Mouse (Mus musculus): ENCODE results near the gene E130218I03Rik.
A peak's percentile ranks its signal among the peaks of the same experiment; 100 is the strongest.

The E130218I03Rik gene

DNA sequence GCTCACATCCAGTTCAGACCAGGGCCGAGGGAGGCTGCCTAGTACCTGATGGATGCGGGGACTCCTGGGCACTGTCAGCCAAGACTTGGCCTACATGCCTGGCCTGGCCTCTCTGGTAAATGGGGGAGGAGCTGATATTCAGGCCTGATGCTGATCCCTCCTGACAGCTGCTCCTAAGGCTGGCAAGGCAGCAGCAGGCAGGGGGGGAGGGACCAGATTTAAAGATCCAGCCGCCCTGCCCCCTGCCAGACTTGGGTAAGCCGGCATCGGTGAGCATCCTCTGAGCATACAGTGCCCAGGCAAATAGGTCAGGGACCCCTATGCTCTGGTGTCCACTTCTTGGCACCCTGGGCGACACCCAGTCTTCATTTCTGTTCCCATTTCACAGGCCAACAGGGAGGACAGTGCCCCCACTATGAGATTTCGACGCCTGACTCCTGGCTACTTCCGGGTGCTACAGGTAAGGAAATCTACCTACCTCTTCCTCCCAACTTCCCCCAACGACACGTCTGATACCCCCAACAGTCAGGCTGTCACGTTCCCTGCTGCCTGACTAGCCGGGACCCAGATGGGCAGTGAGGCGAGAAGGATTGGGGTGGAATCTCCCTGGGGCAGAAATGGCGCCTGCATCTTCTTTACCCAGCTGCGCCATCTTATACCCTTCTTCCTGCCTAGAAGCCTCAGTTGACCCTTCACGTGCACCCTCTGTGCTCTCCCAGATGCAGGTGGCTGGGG lies at the start of gene E130218I03Rik:
E130218I03Rik (plus strand) TSS at position 147 of the 735 bp plus-strand sequence.
- DNase-seq: no peak

DNA sequence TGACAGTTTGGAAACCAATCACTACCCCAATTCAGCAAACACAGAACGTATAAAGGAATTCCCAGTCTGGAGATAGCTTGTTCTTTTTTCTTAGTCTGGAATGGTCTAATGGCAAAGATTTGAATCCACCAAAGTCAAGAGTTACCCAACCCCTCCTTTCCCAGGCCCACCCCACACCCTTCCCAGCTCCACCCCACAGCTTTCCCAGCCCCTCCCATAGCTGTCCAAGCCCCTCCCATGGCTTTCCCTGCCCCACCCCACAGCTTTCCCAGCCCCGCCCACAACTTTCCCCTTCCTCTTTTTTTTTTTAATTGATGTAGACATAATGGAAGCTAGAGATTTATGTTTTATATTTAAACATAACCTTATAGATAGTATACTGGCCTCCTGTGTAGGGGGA lies 44.1 kb upstream of the E130218I03Rik start:
- DNase-seq: no peak

DNA sequence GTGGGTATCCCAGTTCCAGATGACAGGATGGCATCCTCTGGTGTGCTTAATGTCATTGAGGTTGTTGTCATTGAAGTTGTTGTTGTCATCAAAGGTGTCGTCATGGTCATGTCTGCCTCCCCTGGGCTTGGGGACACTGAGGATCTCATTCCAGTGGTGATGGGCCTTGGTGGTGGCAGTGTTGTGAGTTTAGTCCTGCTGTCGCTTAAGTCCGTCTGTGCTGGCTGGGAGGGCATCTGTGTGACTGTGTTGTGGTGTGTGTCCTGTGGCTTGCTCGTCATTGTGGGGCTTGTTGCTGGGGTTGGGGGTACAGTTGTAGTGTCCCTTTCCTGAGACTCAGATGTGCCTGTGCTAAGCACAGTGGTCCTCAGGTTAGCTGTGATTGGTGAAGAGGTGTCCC lies 40.6 kb upstream of the E130218I03Rik start, which contains the start of gene Gm7534:
Gm7534 (minus strand) TSS at position 101 of the 400 bp plus-strand sequence.
- DNase-seq: no peak

DNA sequence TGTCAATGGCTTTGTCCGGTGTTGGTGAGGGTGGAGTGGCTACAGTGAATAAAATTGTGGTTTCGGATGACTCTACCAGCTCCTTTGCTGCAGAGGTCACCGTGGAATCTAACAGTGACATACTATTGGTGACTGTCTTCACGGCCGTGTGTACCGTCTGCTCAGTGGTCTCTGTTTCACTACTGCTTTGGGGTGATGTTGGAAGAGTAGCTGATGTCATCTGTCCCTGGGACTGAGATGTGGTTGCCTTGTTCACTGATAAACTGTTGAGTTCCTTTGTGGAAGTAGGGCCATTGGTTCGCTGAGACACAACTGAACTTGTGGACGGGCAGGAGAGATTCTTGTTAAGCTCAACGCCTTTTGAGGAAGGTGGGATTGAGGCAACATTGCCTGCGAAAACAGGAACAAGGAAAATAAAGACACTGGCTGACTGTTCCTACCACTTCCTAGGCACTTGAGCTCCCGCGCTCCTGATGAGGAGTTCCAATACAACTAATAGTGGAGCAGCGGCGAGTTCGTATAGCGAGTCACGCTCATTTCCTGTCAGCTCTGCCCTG lies 40.0 kb upstream of the E130218I03Rik start:
- no peak for DNase-seq

DNA sequence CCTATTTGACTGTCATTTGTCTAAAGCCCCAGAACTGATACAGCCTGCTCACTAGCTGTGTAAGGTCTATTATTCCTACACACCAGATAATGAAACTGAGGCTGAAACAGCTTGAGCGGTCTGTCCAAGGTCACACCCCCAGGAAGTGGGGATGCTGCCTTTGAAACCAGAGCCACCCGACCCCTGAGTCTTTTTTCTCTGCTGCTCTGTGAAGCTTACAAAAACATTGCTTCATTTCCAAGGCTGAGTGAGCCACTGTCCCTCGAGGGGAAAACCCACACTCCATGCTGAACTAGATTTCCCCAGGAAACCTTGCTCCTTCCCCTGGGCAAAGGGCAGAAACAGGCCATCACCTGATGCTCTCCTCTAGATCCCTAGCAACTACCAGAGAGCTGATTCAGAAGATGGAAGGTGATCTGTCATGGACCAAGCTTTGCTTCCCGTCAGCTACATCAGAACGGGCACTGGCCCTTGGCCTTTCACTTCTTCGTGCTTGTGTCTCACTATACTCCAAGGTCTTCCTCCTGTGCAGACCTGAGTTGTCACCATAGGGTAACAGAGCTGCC lies 36.9 kb upstream of the E130218I03Rik start:
- no peak for DNase-seq

DNA sequence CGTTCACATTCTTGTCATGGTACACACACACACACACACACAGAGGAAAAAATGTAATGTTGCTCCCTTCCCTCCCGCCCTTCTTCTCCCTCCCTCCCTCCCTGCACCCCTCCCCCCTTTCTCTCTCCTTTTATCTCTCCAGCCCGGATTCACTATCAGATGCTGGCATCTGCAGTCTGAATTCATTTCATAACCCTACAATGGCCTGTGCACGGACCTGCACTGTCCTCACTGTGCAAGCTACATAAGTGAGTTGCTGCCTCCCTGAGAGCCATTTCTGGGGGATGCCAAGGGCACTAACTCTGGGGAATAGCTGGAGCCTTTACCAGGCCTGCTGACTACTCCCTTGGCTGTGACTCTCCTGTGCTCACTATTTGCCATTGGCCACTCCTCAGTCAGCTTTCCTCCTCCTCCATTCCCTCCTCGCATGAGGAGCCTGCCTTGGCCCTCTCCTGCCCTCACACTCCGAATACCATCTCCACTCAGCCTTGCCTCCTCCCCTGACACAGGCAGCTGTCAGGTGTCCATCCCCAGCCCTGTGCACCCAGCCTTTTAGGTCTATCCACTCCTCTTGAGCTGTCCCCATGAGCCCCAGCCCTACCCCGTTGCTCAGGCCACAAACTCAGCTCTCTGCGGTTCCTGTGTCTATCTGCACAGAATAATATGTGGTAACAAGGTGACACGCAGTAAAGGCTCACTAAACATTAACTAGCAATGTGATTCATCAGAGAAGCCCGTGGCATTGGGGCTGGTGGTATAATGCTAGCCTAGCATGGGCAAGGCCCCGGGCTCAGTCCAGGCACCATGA lies 20.5 kb upstream of the E130218I03Rik start:
- no peak for DNase-seq

DNA sequence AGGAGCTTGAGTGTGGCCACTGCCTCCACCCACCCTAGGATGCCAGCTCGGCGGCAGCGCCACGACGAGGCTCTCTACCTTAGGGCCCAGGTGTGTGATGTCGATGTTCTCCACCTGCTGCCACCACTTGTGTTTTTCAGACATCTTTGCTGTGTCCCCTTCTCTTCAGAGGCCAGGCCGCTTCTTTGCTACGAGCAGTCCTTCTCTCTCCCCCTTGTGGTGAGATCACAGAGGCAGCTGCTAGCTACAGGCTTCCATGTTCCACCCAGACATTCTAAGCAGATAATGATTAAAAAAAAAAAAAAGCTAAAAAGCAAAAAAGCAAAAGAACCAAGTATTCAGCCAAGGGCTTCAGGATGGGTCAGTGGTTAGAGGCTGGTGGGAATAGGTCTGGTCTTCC lies 16.3 kb upstream of the E130218I03Rik start, which contains the start of gene Catsper4:
Catsper4 (minus strand) TSS at position 190 of the 400 bp plus-strand sequence.
- DNase-seq: no peak

DNA sequence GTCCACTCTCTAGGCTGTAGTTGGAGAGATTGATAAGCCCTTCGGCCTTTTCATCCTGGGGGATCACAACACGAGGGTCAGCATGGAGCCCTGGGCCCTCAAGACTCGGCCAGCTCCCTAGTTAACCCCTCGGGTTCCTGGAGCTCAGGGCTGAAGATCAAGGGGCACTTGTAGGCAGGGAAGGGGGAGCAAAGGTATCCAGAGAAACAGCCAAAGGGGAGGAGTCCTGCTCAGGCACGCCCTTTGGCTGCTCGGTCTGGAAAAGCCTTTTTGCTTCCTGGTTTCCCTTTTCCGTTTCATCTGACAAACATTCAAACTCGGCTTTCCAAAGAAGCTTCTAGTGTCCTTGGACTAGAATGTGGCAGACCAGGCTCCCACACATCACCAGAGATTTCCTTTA lies 13.0 kb upstream of the E130218I03Rik start:
- DNase-seq: no peak

DNA sequence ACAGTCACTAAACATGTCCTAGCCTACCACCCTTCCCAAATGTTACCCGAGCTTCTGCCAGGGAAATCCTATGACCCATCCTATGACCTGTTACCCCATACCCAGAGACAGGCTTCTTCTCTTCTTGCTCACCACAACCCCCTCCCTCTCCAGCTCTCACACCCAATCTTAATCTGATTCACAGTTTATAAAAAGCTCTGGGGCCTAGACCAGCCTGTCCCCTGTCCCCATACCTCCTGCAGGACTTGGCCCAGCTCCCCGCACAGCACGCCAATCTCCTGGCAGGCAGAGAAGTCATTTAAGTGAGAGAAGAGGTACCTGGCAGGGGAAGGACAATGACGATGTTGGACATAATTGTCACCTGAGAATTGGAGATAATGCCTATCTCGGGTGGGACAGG lies 8.6 kb upstream of the E130218I03Rik start:
- DNase-seq: no peak

DNA sequence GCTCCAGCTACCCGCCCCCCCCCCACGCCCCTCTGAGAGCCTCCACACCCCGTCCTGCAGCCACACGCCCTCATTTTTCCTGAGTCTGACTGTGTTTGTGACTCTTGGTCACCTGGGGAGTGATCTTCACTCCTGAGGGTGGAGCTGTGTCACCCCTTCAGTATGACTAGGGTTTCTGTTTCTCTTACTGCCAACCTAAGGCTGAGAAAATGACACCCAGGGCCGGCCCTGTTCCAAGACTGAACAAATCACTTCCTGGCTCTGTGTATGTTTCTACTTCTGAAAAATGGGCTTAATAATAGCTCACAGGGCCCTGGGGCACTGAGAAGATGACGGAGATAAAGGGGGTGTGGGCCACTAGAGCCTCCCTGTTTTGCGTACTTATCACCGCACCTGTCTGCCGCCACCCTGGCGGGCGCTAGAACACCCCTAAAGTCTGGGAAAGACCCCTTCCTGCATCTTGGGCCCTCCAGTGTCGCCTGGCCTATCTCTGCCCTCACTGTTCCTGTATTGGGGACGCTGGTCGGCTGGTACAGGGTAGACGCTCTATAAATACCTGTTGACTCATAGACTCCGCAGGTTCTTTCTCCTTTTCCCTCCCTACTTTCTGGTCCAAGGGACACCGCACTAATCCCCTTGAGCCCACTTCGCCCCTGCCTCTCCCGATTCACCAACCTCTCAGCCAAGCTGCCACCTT lies 5.7 kb upstream of the E130218I03Rik start:
- DNase-seq: no peak

DNA sequence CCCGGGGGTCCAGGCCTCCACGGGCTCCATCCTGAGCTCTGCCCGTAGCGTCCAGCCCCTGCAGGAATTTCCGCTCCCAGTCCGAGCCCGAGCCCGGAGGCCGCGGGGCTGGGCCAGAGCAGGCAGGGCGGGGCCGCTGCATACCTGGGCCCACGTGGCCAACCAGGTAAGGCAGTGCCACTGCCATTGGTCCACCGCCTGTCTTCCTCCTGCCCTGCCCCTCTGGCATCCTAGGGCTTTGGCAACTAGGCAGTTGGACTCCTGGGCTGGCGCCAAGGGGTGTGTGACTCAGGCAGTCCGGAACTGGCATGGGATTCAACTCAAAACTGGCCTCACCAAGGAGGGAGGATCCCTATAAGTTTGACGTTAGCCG lies 5.2 kb upstream of the E130218I03Rik start, which contains the start of gene Cnksr1:
Cnksr1 (minus strand) TSS at position 121 of the 373 bp plus-strand sequence.
- no peak for DNase-seq

DNA sequence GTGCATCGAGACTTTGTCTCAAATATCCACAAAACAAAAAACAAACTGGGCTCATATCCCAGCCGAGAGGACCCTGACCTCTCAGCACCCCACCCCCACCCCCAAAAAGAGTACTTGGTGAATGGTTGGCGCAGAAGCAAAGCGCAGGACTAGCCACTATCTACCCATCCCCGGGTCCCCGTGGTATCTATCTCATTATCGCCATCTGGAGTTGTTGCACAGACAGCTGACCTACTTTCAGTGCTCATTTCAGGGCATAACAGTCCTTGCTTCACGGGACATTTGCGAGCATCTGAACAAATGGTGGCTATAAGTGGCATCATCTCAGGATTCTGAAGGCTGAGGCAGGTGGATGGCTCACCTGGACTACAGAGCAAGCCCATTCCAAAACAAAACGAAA lies 4.8 kb upstream of the E130218I03Rik start:
- DNase-seq: no peak

DNA sequence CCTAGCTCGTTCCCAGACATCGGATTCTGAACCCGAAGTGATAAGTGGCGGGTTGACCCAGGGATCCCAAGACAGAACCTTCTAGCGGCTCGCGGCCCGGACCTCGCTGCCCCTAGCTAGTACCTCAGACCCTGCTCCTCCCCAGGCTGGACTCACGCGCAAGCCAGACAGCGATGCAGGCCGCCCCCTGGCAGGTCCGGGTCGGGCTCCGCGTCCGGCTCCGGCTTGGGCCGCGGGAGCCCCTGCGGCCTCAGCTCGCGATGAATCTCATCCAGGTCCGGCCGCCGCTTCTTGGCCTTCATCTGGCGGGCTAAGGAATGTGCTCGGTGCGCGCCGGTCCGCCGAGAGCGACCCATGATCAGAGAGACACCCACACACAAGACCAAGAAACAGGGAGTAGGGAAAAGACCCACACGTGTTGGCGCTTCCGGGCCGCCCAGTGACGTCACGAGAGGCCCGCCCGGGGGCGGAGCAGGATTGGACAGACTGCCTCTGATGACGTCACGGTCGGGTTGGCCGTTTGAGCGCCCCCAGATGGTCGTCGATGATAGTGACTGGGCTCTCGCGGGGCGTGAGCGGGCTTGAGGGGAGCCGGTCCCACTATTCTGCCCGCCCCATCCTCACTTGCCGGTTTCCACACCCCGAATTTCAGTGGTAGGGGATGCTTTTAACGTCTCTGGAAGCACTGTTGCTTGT lies 1.8 kb downstream of the E130218I03Rik start, which contains the start of gene Zfp593:
Zfp593 (minus strand) TSS at position 445 of the 696 bp plus-strand sequence.
- peak; percentile 98 for DNase-seq

DNA sequence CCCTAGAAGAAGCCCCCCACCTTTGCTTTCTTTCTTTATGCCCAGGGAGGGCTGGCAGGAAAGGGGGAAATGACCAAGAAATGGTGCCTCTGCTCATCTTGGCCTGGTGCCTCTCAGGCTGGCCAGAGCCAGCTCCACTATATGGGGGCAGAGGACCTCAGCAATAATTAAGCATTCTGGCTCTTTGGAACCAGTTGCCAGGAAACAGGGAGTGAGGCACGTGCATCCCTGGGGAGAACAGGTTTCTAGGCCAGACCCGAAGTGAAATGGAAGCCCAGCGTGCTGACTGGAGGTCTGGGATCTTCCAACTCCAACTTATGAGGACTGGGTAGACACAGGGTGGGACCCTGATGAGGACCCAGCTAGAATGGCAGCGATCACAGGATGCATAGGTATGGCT lies 2.8 kb downstream of the E130218I03Rik start:
- no peak for DNase-seq

DNA sequence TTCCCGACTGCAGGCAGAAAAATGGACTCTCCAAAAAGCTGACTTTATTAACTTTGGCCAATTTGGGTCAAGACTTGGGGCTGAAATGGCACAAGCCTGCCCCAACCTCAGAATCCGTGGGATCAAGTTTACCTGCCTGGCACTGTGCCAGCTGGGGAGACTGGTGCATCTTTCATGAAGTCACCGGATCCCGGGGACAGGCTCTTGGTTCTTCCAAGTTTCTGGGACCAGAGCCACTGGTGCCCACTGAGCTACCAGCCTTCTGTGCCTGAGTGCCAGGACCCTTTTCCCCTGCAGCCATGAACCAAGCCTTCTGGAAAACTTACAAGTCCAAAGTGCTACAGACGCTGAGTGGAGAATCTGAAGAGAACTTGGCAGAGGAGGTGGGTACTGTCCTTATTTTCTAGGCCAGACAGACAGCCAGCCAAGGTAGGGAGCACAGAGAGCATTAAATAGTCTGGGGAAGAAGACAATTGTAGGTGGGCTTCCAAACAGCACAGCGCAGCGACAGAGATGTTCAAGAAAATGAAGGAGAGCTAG lies 3.3 kb downstream of the E130218I03Rik start, which contains the start of gene Gm30191:
Gm30191 (plus strand) TSS at position 217 of the 540 bp plus-strand sequence.
- DNase-seq: no peak

DNA sequence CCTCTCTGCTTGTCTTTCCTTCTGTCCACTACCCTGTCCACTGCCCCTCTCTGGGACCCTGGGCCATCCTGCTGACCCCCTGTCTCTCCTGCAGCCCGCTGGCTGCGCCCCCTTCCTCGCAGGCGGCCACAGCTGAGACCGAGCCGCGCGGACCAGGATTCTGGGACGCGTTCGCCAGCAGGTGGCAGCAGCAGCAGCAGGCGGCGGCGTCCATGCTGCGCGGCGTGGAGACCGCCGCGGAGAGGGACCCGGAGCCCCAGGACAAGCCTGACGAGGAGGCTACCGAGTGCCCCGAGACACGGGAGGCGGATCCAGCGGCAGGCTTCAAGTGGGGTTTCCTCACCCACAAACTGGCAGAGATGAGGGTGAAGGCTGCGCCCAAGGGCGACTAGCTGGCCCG lies 6.2 kb downstream of the E130218I03Rik start:
- peak; percentile 81 for DNase-seq

DNA sequence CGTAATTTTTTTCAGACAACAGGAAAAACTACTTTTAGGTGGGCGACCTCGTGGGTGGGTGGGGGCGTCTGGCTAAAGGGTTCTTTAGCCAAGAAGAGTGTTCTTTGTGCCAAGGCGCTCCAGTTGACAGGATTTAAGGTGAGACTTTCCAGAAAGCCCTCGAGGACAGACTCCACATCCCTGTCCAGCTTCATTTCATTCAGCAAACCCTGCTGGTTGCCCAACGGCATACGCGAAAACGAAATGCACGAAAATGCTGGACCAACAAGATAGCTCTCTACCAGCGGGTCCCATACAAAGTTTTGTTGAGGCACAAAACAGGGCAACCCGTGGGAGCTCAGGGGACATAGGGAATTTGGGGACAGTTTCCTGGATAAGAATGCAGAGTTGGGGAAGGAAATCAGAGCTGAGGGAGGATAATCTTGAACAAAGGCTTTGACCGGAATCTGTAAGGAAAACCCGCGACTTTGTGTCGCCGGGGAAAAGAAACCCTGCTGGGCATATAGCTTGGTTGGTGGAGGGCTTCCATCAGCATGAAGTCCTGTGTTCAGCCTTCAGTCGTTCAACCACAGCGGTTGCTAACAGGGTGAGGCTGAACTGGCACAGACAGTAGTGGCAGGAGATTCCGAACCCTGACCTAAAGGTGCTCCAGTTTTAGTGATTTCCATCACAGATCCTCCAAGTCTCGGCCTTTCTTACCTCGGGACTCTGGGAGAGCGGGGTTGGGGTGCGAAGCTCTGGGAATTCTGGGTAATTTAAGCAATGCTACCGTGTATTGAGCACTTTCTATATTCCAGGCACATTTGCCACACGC lies 6.9 kb downstream of the E130218I03Rik start:
- no peak for DNase-seq

DNA sequence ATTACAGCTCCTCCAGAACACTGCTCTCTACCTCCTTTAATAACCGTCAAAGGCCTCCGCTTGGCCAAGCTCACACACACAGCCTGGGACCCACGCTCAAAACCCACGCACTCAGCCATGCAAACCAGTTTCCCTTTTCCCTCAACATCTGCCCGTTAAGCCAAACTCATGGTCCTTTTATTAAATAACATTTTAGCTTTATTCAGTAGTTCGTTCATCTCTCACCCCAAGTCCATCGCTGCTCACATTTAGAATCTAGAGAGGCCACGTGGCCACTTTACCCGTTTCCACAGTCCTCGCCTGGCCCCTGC lies 7.4 kb downstream of the E130218I03Rik start:
- DNase-seq: no peak

DNA sequence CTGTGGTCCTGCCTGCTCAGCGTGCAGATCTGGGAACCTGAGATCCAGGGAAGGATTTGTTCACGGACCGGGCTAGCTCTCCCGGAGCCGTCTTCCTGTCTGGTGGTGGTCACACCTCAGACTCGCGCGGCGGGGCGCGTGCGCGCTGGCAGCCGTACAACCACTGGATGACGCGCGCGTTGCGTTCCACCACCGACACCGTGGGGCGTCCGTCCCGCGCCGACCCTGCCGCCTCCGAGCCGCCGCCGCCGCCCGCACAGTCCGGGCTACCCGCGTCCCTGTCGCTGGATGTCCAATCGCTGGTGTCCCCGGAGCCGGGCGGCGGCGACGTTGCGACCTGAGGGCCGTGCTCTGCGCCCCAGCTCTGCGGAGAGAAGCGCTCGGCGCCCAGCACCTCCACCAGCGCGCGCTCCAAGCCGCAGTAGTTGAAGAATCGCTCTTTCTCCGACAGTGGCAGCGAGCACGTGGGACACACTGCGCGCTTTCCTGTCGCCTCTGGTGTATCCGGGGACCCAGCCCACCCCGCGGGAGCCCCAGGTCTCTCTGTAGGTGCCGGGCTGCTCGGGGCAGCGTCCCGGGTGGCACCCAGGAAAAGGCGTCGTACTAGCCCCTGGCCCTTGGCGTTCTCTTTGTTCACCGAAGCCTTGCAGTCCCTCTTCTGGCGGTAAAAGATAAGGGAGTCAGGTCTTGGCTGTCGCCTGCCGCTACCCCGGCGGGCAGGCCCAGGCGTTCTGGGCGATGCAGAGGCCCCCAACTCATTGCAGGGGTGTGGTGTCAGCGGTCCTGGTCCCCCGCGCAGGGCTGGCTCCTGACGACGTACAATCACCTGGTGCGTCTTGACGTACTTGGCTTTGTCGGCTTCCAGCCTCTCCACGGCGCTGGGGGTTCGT lies 8.0 kb downstream of the E130218I03Rik start:
- DNase-seq: peak; percentile 61

Data from thymus, postnatal 14 days (tissue).